Mouse (Mus musculus): ENCODE measurements at regions not wholly inside any gene's neighbourhood (a gene's known extent, or its start where the extent isn't known, plus 50 kb on each side); places are given as distances from the start of the nearest gene placed in this dataset.

DNA sequence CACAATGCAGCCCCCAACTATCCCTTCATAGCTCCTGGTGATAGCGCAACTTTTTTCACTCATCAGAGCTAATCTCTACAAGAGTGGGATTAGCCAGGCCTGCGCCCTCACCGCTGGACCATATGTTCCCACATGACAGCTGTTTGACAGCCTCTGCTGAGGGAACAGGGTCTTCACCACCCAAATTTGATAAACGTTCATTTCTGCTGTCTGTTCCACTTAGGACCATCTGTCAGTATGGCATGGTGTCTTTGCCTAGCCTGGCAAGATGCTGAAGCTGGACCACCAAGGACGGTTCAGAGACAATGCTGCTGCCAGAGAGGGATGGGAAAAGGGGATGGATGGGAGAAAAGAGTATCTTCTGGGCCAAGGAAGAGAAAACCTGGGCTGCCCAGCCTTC lies 321.4 kb downstream of the Mycn start:
- no peak for DNase-seq

DNA sequence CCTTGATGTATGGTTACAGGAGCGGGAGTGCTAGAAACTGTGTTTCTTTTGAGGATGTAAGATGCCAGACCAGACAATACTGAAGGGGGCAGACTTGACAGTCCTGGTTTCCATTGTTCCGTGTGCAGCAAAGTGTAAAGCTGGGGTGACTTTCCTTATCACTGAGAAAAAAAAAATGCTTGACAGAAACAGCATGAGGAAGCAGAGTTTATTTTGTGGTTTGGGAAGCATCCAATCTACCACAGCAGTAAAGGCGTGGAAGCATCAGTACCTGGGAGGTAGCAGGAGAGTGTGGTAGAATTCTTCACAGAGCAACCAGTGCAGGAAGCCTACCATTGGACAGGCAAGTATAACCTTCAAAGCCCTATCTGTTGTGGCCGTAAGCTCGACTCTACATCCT lies 322.3 kb downstream of the Mycn start:
- no peak for DNase-seq

DNA sequence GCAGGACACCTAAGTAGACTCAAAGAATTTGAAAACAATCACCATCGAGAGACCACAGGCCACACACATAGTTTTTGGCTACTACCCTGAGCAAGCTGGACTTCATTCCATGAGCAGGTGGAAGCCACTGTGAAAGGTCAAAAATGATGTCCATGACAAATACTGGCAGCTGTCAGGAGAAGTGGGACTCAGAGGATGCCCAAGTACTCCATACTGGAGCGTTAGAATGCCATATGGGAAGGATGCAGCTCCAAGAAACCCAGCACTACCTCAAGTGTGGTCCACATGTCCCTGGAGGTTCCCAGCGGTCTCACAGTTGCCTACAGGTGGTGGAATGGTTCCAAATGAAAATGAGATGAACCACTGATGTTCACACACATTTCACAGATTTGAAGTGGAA lies 329.2 kb downstream of the Mycn start:
- no peak for DNase-seq

GRCm38 (mm10) chr12:12610861-12611260 lies 330.9 kb downstream of the Mycn start:
- DNase-seq: no peak

- no peak for DNase-seq
These were observed 333.7 kb downstream of the Mycn start for GRCm38 (mm10) chr12:12607995-12608394.

- no peak for DNase-seq
These were observed 334.8 kb downstream of the Mycn start for GRCm38 (mm10) chr12:12606911-12607310.

DNA sequence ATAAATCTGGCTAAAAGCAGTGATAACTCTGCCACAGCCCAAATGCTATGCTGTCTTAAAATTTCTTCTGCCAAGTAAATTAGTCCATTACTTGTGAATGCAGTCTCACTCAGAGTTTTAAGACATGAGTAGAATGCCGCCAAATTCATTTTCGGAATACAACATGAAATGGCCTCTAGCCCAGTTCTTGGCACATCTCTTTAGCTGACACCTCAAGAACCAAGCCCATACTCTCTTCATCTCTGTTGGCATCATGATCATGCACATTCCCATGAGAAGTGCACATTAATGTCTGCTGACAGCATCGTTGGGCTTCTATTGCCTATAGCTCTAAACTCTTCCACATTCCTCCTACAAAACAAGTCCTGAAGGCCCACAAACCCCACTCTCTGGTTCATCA lies 336.2 kb downstream of the Mycn start:
- DNase-seq: no peak

DNA sequence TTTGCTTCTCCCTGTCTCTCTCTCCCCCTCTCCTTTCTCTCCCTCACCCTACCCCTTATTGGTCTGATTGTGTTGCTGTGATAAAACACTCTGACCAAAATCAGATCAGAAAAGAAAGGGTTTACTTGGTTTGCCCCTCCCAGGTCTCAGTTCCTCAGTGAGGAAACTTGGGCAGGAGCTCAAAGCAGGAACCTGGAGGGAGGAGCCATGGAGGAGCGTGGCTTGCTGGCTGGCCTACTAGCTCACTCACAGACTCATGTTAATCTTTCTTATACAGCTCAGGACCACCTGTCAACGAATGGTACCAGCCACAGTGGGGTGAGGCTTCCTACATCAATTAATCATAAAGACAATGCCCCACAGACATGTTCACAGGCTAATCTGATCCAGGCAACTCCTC lies 339.4 kb downstream of the Fam49a start:
- DNase-seq: no peak

- no peak for DNase-seq
These were observed 333.5 kb downstream of the Fam49a start for GRCm38 (mm10) chr12:12595399-12595798.

DNA sequence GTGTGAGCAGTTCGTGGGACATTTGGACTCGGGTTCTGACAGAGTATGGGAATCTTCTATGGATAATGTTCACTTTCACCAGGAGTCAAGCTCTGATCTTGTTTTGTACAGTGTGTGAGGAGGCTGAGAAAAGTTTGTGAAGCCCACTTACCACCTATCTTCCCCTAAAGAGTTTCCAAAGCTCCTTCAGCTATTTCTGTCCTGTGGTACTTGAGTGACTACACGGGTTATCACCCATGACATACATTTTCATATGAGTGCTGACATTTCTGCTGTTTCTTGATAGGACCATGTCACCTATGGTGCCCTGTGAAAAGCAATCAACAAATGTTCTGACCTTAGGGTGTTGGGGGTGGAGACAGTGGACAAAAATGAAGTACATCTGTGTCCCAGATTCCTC lies 332.6 kb downstream of the Fam49a start:
- no peak for DNase-seq

DNA sequence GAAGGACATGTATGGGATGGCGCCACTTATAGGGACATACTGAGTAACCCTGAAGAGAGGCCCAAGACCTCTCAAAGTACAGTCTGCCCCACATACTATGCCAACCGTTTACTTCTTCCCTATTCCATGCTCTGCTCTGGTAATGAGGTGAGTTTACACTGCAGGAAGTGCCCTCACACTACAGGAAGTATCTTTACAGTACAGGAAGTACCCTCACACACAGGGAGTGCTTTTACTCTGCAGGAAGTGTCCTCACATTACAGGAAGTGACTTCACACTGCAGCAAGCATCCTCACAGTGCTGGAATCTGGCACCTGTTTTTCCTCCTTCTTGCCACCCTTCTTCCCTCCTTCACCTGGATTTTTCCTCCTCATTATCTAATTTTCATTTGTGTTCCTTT lies 331.4 kb downstream of the Fam49a start:
- no peak for DNase-seq

- no peak for DNase-seq
These were observed 328.9 kb downstream of the Fam49a start for GRCm38 (mm10) chr12:12590753-12591291.

DNA sequence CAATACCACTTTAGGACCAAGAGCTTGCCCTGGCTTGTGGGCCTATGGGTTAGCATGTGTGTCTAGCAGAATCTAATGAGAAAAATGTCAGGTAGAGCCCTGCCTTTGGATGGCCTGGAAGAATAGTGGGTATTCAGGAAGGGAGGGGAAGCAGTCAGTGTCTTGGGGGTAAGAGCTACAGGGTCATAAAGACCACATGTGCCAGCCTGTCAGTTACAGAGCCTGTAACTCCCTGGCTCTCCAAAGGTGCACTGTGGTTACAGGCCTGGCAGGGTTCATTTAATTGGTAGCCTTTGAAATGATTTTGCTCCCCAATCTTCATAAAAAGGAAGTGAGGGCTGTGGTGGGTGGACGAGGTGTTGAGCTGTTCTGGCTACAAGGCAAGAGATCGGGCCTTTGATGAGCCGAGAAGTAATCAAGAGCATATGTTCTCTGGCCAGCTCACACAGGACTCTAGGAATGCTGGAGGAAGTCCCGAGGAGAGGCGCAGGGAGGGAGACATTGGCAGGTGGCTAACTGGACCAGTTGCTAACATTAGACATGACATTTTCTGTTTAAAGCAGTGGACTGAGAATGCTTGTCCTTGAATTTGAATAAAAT lies 326.9 kb downstream of the Fam49a start:
- no peak for DNase-seq

GRCm38 (mm10) chr12:12586436-12586835 lies 324.5 kb downstream of the Fam49a start:
- no peak for DNase-seq

GRCm38 (mm10) chr12:12581271-12582186 lies 319.6 kb downstream of the Fam49a start:
- no peak for DNase-seq

GRCm38 (mm10) chr12:12580763-12581178 lies 318.8 kb downstream of the Fam49a start:
- peak; percentile 13 for DNase-seq

DNA sequence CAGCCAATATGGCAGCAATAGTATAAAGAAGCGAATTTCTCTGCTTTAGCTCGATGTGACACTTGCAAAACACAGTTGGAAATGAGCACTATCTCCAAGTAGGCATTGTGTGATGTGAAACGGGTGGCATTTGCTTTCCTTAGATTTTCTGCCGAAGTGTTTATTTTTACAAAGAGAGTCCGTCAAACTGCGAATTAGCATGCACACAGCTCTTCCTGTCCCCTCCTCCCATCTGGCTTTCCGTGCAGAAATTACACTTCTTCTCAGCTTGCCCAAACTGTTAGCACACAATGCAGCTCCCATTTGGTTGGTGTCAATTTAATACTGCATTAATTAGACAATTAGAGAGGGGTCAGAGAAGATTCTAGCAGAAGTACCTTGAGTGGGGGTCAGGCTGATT lies 316.3 kb downstream of the Fam49a start:
- DNase-seq: no peak

GRCm38 (mm10) chr12:12570563-12571251 lies 308.8 kb downstream of the Fam49a start:
- peak; percentile 78 for DNase-seq

- DNase-seq: no peak
These were observed 305.8 kb downstream of the Fam49a start for GRCm38 (mm10) chr12:12567734-12568104.

GRCm38 (mm10) chr12:12567058-12567733 lies 305.3 kb downstream of the Fam49a start:
- DNase-seq: no peak

GRCm38 (mm10) chr12:12562267-12562666 lies 300.3 kb downstream of the Fam49a start:
- no peak for DNase-seq

DNA sequence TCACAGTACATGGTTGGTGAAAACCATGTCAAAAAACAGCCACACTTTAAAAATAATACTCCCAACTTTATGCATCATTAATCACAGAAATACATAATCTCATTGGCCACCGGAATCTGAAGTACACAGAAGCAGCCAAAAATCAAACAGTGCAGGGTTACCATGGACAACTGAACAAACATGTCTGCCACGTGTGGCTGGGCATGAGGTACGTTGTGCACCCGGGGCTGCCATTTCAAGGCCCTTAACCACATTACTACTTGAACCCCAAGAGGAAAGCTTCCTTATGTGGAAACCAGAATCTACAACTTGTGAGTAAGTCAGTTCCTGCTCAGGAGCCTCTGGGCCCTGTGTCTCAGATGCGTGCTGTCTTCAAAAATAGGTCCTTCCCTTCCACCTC lies 289.9 kb downstream of the Fam49a start:
- no peak for DNase-seq

GRCm38 (mm10) chr12:12549649-12550048 lies 287.7 kb downstream of the Fam49a start:
- no peak for DNase-seq
